Mouse (Mus musculus): ENCODE data around the gene Med27. TPM values are rescaled to one million over a fixed set of nuclear protein-coding genes. Genes with fewer than 3 reads are reported as not detected.

Gene Med27
- polyA plus RNA-seq (2012; fragmentation: generic; extraction: Trizol): 49.8 TPM
- long read RNA-seq, experiment 1, transcript Med27-201 (8 exons, 1,254 nt): major isoform, 33 of 38 reads
- long read RNA-seq, experiment 1, partial matches to known transcripts: 3 of 38 reads
- long read RNA-seq, experiment 1, other reads (novel, unspliced or antisense): 1 of 38 reads
- long read RNA-seq, experiment 2, transcript Med27-202 (5 exons, 1,686 nt): minor isoform, 11 of 48 reads
- long read RNA-seq, experiment 2, transcript Med27-201 (8 exons, 1,254 nt): major isoform, 32 of 48 reads
- long read RNA-seq, experiment 2, partial matches to known transcripts: 0 of 48 reads
- long read RNA-seq, experiment 2, other reads (novel, unspliced or antisense): 5 of 48 reads

- H3K36me3 ChIP-seq (ENCODE audit: control insufficient read depth, insufficient read depth): peaks cover 16% of the 10 kb centered on the region
- peaks cover 4% of the 10 kb centered on the region for H3K79me3 ChIP-seq (ENCODE audit: low read depth)
- peak within 1 kb of the TSS; percentile 71 for H3ac ChIP-seq (ENCODE audit: control insufficient read depth, insufficient read length, low read depth)
- peak within 1 kb of the TSS; percentile 95 for H3K4me3 ChIP-seq (ENCODE audit: insufficient read depth, poor library complexity, severe bottlenecking)
- H3K27me3 ChIP-seq (ENCODE audit: control insufficient read depth, insufficient read depth, insufficient read length): no peaks in the 10 kb centered on the region
- H3K79me2 ChIP-seq (ENCODE audit: control insufficient read depth, insufficient read depth): peaks cover 24% of the 10 kb centered on the region
- TF ChIP-seq MYOG (IDR thresholded peaks at IDR 0.05; ENCODE audit: control insufficient read depth, extremely low read depth, insufficient read length): no peak
- TF ChIP-seq CTCF (IDR thresholded peaks at IDR 0.05; ENCODE audit: control insufficient read depth, insufficient read depth, insufficient read length): no peak
- TF ChIP-seq MYOD1 (IDR thresholded peaks at IDR 0.05; ENCODE audit: control insufficient read depth, insufficient read length, low read depth): peak; percentile 61
- TF ChIP-seq USF1 (IDR thresholded peaks at IDR 0.05; ENCODE audit: low read depth): no peak
- no peak for TF ChIP-seq CEBPB (IDR thresholded peaks at IDR 0.05; ENCODE audit: low read depth)
- peak; percentile 64 for TF ChIP-seq MAX (IDR thresholded peaks at IDR 0.05)
Observed at GRCm38 (mm10) chr2:29346629-29347271, at the start of gene Med27. Gene Med27 (plus strand): TSS chr2:29346819.

DNA sequence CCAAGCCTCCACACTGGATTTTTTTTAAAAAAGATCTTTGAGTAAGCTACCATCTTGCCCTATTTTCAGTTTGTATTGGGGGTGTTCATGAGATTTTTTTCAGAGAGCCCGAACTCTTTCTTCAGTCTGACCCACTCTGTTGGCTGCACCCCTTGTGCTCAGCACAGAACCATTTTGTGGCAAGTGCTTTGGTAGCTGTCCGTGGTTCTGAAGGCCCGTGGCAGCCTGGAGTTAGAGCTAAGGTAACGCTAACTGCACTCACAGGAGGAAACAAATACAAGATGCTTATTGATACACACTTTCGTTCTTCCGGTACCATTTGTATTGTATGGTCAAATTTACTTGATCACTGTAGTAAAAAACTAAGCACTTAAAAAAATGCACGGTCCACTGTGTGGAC, 36.7 kb upstream of the Med27 start:
- no peak for TF ChIP-seq MAX (IDR thresholded peaks at IDR 0.05)
- no peak for TF ChIP-seq CTCF (IDR thresholded peaks at IDR 0.05; ENCODE audit: control insufficient read depth, insufficient read depth, insufficient read length)
- TF ChIP-seq FOSL1 (IDR thresholded peaks at IDR 0.05; ENCODE audit: insufficient read depth, low read length, poor library complexity, severe bottlenecking): no peak
- TF ChIP-seq CEBPB (IDR thresholded peaks at IDR 0.05; ENCODE audit: low read depth): no peak
- Histone ChIP-seq H3K79me2 (ENCODE audit: control insufficient read depth, insufficient read depth) (no peaks in the 10 kb centered on the region), H3K79me3 (ENCODE audit: low read depth) (no peaks in the 10 kb centered on the region), H3K36me3 (ENCODE audit: control insufficient read depth, insufficient read depth) (no peaks in the 10 kb centered on the region), H3K27me3 (ENCODE audit: control insufficient read depth, insufficient read depth, insufficient read length) (peaks cover 1% of the 10 kb centered on the region), H3K4me3 (ENCODE audit: insufficient read depth, poor library complexity, severe bottlenecking) (no peak overlapping the region), H3ac (ENCODE audit: control insufficient read depth, insufficient read length, low read depth) (no peak overlapping the region)

GRCm38 (mm10) chr2:29312058-29312457, 34.6 kb upstream of the Med27 start:
- no peaks in the 10 kb centered on the region for H3K79me3 ChIP-seq (ENCODE audit: low read depth)
- no peak overlapping the region for H3K4me3 ChIP-seq (ENCODE audit: insufficient read depth, poor library complexity, severe bottlenecking)
- H3K27me3 ChIP-seq (ENCODE audit: control insufficient read depth, insufficient read depth, insufficient read length): peaks cover 4% of the 10 kb centered on the region
- TF ChIP-seq MAX (IDR thresholded peaks at IDR 0.05): no peak
- no peak for TF ChIP-seq CTCF (IDR thresholded peaks at IDR 0.05; ENCODE audit: control insufficient read depth, insufficient read depth, insufficient read length)
- TF ChIP-seq MYOG (IDR thresholded peaks at IDR 0.05; ENCODE audit: control insufficient read depth, extremely low read depth, insufficient read length): no peak
- TF ChIP-seq MYOD1 (IDR thresholded peaks at IDR 0.05; ENCODE audit: control insufficient read depth, insufficient read length, low read depth): no peak
- TF ChIP-seq CEBPB (IDR thresholded peaks at IDR 0.05; ENCODE audit: low read depth): no peak
- no peak for TF ChIP-seq FOSL1 (IDR thresholded peaks at IDR 0.05; ENCODE audit: insufficient read depth, low read length, poor library complexity, severe bottlenecking)
- no peak for TF ChIP-seq USF1 (IDR thresholded peaks at IDR 0.05; ENCODE audit: low read depth)
- no peaks in the 10 kb centered on the region for H3K79me2 ChIP-seq (ENCODE audit: control insufficient read depth, insufficient read depth)
- H3ac ChIP-seq (ENCODE audit: control insufficient read depth, insufficient read length, low read depth): no peak overlapping the region
- H3K36me3 ChIP-seq (ENCODE audit: control insufficient read depth, insufficient read depth): no peaks in the 10 kb centered on the region

DNA sequence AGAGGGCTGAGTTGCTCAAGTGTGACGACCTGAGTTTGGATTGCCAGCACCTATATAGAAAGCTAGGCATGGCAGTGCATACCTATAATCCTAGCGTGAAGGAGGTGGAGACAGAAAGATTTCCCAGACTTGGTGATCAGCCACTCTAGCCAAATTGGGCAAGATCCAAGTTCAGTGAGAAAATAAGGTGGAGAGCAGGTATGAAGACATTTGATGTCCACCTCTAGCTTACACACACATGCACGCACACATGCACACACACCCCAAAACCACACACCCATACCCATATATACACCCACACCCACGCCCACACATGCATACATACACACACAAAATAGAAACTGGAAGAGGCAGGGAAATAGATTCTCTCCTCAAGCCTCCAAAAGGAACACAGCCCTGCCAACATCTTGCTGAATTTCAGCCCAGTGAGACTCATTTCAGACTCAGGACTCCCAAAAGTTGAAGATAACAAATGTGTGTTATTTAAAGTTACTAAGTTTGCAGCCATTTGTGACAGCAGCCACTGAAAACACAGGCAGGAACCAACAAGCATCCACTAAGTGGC, 28.6 kb upstream of the Med27 start:
- Histone ChIP-seq H3K79me3 (ENCODE audit: low read depth) (no peaks in the 10 kb centered on the region), H3K27me3 (ENCODE audit: control insufficient read depth, insufficient read depth, insufficient read length) (peaks cover 16% of the 10 kb centered on the region), H3K36me3 (ENCODE audit: control insufficient read depth, insufficient read depth) (no peaks in the 10 kb centered on the region), H3K79me2 (ENCODE audit: control insufficient read depth, insufficient read depth) (no peaks in the 10 kb centered on the region), H3K4me3 (ENCODE audit: insufficient read depth, poor library complexity, severe bottlenecking) (no peak overlapping the region), H3ac (ENCODE audit: control insufficient read depth, insufficient read length, low read depth) (no peak overlapping the region)
- TF ChIP-seq USF1 (IDR thresholded peaks at IDR 0.05; ENCODE audit: low read depth) (no peak), MAX (IDR thresholded peaks at IDR 0.05) (no peak), CEBPB (IDR thresholded peaks at IDR 0.05; ENCODE audit: low read depth) (no peak), FOSL1 (IDR thresholded peaks at IDR 0.05; ENCODE audit: insufficient read depth, low read length, poor library complexity, severe bottlenecking) (no peak), MYOD1 (IDR thresholded peaks at IDR 0.05; ENCODE audit: control insufficient read depth, insufficient read length, low read depth) (no peak), MYOG (IDR thresholded peaks at IDR 0.05; ENCODE audit: control insufficient read depth, extremely low read depth, insufficient read length) (no peak), CTCF (IDR thresholded peaks at IDR 0.05; ENCODE audit: control insufficient read depth, insufficient read depth, insufficient read length) (no peak)

- TF ChIP-seq MYOG (IDR thresholded peaks at IDR 0.05; ENCODE audit: control insufficient read depth, extremely low read depth, insufficient read length) (no peak), CTCF (IDR thresholded peaks at IDR 0.05; ENCODE audit: control insufficient read depth, insufficient read depth, insufficient read length) (no peak), FOSL1 (IDR thresholded peaks at IDR 0.05; ENCODE audit: insufficient read depth, low read length, poor library complexity, severe bottlenecking) (no peak), CEBPB (IDR thresholded peaks at IDR 0.05; ENCODE audit: low read depth) (no peak), MAX (IDR thresholded peaks at IDR 0.05) (no peak), MYOD1 (IDR thresholded peaks at IDR 0.05; ENCODE audit: control insufficient read depth, insufficient read length, low read depth) (no peak), USF1 (IDR thresholded peaks at IDR 0.05; ENCODE audit: low read depth) (no peak)
- H3ac ChIP-seq (ENCODE audit: control insufficient read depth, insufficient read length, low read depth): no peak overlapping the region
Observed at GRCm38 (mm10) chr2:29318596-29318995, 28.0 kb upstream of the Med27 start.

More at GRCm38 (mm10) chr2:29318596-29318995, 28.0 kb upstream of the Med27 start:
- H3K79me2 ChIP-seq (ENCODE audit: control insufficient read depth, insufficient read depth): no peaks in the 10 kb centered on the region
- H3K4me3 ChIP-seq (ENCODE audit: insufficient read depth, poor library complexity, severe bottlenecking): no peak overlapping the region
- no peaks in the 10 kb centered on the region for H3K36me3 ChIP-seq (ENCODE audit: control insufficient read depth, insufficient read depth)
- peaks cover 16% of the 10 kb centered on the region for H3K27me3 ChIP-seq (ENCODE audit: control insufficient read depth, insufficient read depth, insufficient read length)
- H3K79me3 ChIP-seq (ENCODE audit: low read depth): no peaks in the 10 kb centered on the region
